Mouse (Mus musculus): ENCODE data around the gene Ripk1. TPM values are rescaled to one million over a fixed set of nuclear protein-coding genes. Genes with fewer than 3 reads are reported as not detected.
A peak's percentile ranks its signal among the peaks of the same experiment; 100 is the strongest.
"Not testable (repeated sequence)": the region's sequence is repeated elsewhere in the genome, so short reads cannot be mapped to it uniquely, and the experiment has no call there.

The Ripk1 gene
- total RNA-seq, 2 experiments from 2014 or later = 6.6 to 7.2 TPM

GRCm38 (mm10) chr13:34071836-34072235 lies 69.7 kb downstream of the Ripk1 start:
- intact Hi-C loops (cut with DNase I; ENCODE audit: low total_unique reads) = no loop called here
- DNase-seq = no peak

GRCm38 (mm10) chr13:34072847-34073246 lies 70.7 kb downstream of the Ripk1 start:
- intact Hi-C loops (cut with DNase I; ENCODE audit: low total_unique reads) = no loop called here

GRCm38 (mm10) chr13:34074441-34074840 lies 72.3 kb downstream of the Ripk1 start:
- DNase-seq; intact Hi-C loops (cut with DNase I; ENCODE audit: low total_unique reads): not testable (repeated sequence)

More at GRCm38 (mm10) chr13:34072847-34073246, 70.7 kb downstream of the Ripk1 start:
- no peak for DNase-seq

GRCm38 (mm10) chr13:34075893-34076292 lies 73.7 kb downstream of the Ripk1 start:
- DNase-seq; intact Hi-C loops (cut with DNase I; ENCODE audit: low total_unique reads): not testable (repeated sequence)

GRCm38 (mm10) chr13:34076561-34077491 lies 74.7 kb downstream of the Ripk1 start:
- intact Hi-C loops (cut with DNase I; ENCODE audit: low total_unique reads) = no loop called here
- DNase-seq = peak; percentile 23

GRCm38 (mm10) chr13:34077492-34078271 lies 75.5 kb downstream of the Ripk1 start, which contains the start of gene Tubb2a:
Gene Tubb2a, minus strand, starts transcription at chr13:34078007.
- DNase-seq = peak; percentile 95
- intact Hi-C loops (cut with DNase I; ENCODE audit: low total_unique reads) = no loop called here

- intact Hi-C loops (cut with DNase I; ENCODE audit: low total_unique reads) = no loop called here
- no peak for DNase-seq
Measured at GRCm38 (mm10) chr13:34078500-34079280, 76.5 kb downstream of the Ripk1 start.

- intact Hi-C loops (cut with DNase I; ENCODE audit: low total_unique reads) = no loop called here
- no peak for DNase-seq
Measured at GRCm38 (mm10) chr13:34079801-34080200, 77.6 kb downstream of the Ripk1 start.

GRCm38 (mm10) chr13:34081926-34082325 lies 79.8 kb downstream of the Ripk1 start:
- intact Hi-C loops (cut with DNase I; ENCODE audit: low total_unique reads) = no loop called here
- DNase-seq = no peak

- intact Hi-C loops (cut with DNase I; ENCODE audit: low total_unique reads) = no loop called here
- DNase-seq = peak; percentile 39
Measured at GRCm38 (mm10) chr13:34084026-34084750, 82.0 kb downstream of the Ripk1 start.

Other genes starting within 250 kb of the Ripk1 start
- not detected for gene Serpinb6e, start 159.0 kb upstream of the Ripk1 start, total RNA-seq (2021)
- gene Serpinb6c, start 96.7 kb upstream of the Ripk1 start, total RNA-seq (2021) = under 1 TPM; 0.21 to 0.22 TPM
- gene Nqo2, start 37.7 kb upstream of the Ripk1 start, total RNA-seq (2021) = 10 to 100 TPM; 16.2 to 16.8 TPM
- 10 to 100 TPM; 80.7 to 88.4 TPM for gene Serpinb6a, start 431 bp downstream of the Ripk1 start, total RNA-seq (2021)
- gene Bphl, start 35.2 kb downstream of the Ripk1 start, total RNA-seq (2021) = 10 to 100 TPM; 22.7 to 26.7 TPM
- gene Tubb2a, start 75.6 kb downstream of the Ripk1 start, total RNA-seq (2021) = 10 to 100 TPM; 19.3 to 24.4 TPM
- 1 to 10 TPM; 5.8 to 7.5 TPM for gene Tubb2b, start 128.1 kb downstream of the Ripk1 start, total RNA-seq (2021)
- 10 to 100 TPM; 26.0 to 26.9 TPM for gene Psmg4, start 160.6 kb downstream of the Ripk1 start, total RNA-seq (2021)

Data from gastrocnemius, postnatal 14 days (tissue).